Mouse (Mus musculus) limb, embryonic 11.5 days (tissue): ENCODE measurements at regions not wholly inside any gene's neighbourhood (a gene's known extent, or its start where the extent isn't known, plus 50 kb on each side); places are given as distances from the start of the nearest gene placed in this dataset.

Experiments
- ATAC-seq: fragments of 200-750 bp; cut with Nextera tagmentation; 2 replicates; pipeline ENCODE4 v1.8.0; 2017; ENCODE audit warnings: low read depth; ENCODE audit not compliant: insufficient number of reproducible peaks, low FRiP score, low TSS enrichment
- DNase-seq: peaks from one replicate; pipeline ENCODE4 v3.0.0-alpha.2; 2015; ENCODE audit warnings: low spot score
- H3K27ac ChIP-seq: fragments of 300-500 bp; sonication (generic); replicated peaks from 2 replicates; pipeline ENCODE4 v1.5.1; 2014; ENCODE audit warnings: low read depth, mild to moderate bottlenecking, low read length
- H3K27me3 ChIP-seq: fragments of 300-500 bp; sonication (generic); 2 replicates; pipeline ENCODE4 v1.6.1; 2014; ENCODE audit warnings: mild to moderate bottlenecking, low read length, mixed read lengths; ENCODE audit not compliant: control insufficient read depth, insufficient read depth
- H3K36me3 ChIP-seq: fragments of 300-500 bp; sonication (generic); 2 replicates; pipeline ENCODE4 v1.6.1; 2014; ENCODE audit warnings: mild to moderate bottlenecking, low read length, moderate library complexity, mixed read lengths; ENCODE audit not compliant: control insufficient read depth, insufficient read depth
- H3K4me1 ChIP-seq: fragments of 300-500 bp; sonication (generic); 2 replicates; pipeline ENCODE4 v1.6.1; 2014; ENCODE audit warnings: low read length, mixed read lengths; ENCODE audit not compliant: control insufficient read depth, insufficient read depth
- H3K4me2 ChIP-seq: fragments of 300-500 bp; sonication (generic); 2 replicates; pipeline ENCODE4 v1.6.1; 2014; ENCODE audit warnings: low read depth, mild to moderate bottlenecking, moderate library complexity; ENCODE audit not compliant: severe bottlenecking
- H3K4me3 ChIP-seq: fragments of 300-500 bp; sonication (generic); 2 replicates; pipeline ENCODE4 v1.5.1; 2014; ENCODE audit warnings: low read depth, low read length
- H3K9ac ChIP-seq: fragments of 300-500 bp; sonication (generic); 2 replicates; pipeline ENCODE4 v1.6.1; 2014; ENCODE audit warnings: mild to moderate bottlenecking, low read length
- H3K9me3 ChIP-seq: fragments of 300-500 bp; sonication (generic); 2 replicates; pipeline ENCODE4 v1.6.1; 2016; ENCODE audit warnings: low read length; ENCODE audit not compliant: control insufficient read depth
- WGBS: fragments of 180-500 bp; shearing (Covaris S2); extraction: QIAGEN DNeasy Blood & Tissue Kit; methylation state at CpG from one replicate; pipeline ENCODE4 v1.1.7; 2014; 5-methylcytosine and 5-hydroxymethylcytosine counted together

DNA sequence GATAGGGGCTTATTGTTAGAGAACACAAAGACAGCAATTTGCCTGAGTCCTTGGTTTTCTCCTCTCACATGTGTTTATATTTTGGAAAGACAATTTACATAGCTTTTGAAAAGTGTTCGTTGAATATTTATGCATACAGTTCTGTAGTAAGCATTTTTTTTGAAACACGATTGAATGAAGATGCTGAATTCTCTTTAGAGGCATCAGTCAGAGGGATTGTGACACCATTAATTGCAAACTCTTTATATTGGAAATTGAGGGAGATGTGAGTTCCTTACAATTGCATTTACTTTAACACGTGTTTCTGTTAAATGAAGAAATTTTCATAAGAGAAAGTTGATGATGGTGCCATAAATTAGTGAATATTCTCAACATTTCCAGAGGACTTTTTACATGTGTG lies 424.1 kb downstream of the Trib2 start:
- no peaks in the 10 kb centered on the region for H3K27me3 ChIP-seq
- H3K4me3 ChIP-seq: no peak overlapping the region
- WGBS: 86% methylated on average over 3 of the region's 3 CpGs
- H3K27ac ChIP-seq: no peak overlapping the region
- no peak overlapping the region for H3K4me2 ChIP-seq
- DNase-seq (no peak), ATAC-seq (no peak)
- no peaks in the 10 kb centered on the region for H3K36me3 ChIP-seq
- H3K4me1 ChIP-seq: no peaks in the 10 kb centered on the region
- H3K9me3 ChIP-seq: no peaks in the 10 kb centered on the region
- H3K9ac ChIP-seq: no peak overlapping the region

DNA sequence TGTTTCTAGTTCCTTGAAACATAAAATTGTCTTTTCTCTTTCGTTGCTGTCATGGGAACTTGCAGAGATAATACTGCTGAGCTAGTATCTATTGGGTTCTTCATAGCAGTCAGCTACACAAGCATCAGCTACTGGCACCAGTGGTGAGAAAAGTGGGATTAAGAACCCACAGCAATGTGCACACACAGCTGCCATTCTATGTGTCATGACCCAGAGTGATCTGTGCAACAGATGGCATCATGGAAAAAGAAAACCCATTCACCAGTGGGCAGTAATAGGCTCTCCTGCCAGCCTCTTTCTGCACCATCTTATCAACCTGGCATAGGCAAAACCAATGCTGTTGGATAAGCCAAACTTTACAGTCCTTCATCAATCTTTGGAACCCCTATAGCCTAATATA lies 428.1 kb downstream of the Trib2 start:
- H3K4me2 ChIP-seq: no peak overlapping the region
- no peaks in the 10 kb centered on the region for H3K36me3 ChIP-seq
- no peaks in the 10 kb centered on the region for H3K9me3 ChIP-seq
- ATAC-seq: no peak
- no peak for DNase-seq
- no peak overlapping the region for H3K27ac ChIP-seq
- no peak overlapping the region for H3K4me3 ChIP-seq
- 73% methylated on average over 1 of the region's 1 CpGs for whole genome bisulfite sequencing
- no peak overlapping the region for H3K9ac ChIP-seq
- H3K4me1 ChIP-seq: no peaks in the 10 kb centered on the region
- H3K27me3 ChIP-seq: no peaks in the 10 kb centered on the region

DNA sequence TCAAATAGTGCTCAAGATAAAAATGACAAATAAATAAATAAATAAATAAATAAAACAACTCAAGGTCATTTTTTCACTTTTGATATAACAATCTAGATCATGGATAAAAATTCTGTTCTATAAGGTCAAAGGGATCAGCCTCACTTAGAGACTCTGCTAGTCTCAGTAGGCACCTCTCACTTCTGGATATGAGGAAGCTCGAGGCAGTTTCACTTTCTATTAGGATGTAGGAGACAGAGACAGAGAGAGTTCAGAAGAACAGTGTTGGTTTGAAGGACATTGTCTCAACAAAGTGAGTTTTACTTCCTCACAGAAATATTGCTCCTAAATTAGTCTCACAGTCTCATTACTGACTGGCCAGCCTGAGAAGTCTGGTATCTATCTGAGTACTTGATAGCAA lies 458.9 kb downstream of the Trib2 start:
- no peaks in the 10 kb centered on the region for H3K27me3 ChIP-seq
- no peak overlapping the region for H3K4me2 ChIP-seq
- 93% methylated on average over 1 of the region's 1 CpGs for WGBS
- H3K4me1 ChIP-seq: no peaks in the 10 kb centered on the region
- no peaks in the 10 kb centered on the region for H3K36me3 ChIP-seq
- ATAC-seq (no peak), DNase-seq (no peak)
- no peak overlapping the region for H3K27ac ChIP-seq
- H3K9ac ChIP-seq: no peak overlapping the region
- no peaks in the 10 kb centered on the region for H3K9me3 ChIP-seq
- H3K4me3 ChIP-seq: no peak overlapping the region

DNA sequence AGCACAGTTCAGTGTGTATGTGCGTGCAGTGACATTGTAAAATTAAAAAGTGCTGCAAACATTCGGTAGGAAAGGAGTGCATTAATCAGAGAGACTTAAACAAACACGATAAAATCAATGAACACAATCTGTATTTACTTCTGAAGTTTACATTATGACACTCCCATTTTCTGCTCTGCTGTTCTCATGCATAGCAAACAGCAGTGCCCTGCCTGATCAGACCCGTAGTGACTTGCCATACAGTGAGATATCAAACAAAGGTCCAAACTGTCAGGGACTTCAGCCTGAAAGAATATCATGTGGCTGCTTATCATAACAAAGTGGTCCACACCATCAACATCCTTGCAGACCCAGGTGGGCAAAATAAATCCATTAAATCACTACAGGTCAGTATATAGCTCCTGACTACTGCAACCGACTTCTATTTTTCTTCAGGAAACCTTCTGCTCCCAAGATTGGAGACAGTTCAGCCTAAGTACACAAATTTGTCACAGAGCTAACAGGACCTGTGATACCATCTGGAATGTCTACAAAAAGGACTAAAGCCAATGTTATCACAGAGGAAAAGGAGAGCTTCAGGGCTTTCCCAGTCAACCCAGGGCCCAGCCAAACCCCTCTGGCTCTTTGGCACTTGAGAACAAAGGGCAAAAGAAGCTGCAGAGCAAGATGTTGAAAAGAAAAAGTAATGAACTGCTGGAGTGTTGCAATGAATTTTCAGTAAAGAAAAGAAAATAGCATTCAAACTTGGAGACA lies 495.8 kb downstream of the Trib2 start:
- DNase-seq: no peak
- Histone ChIP-seq H3K36me3 (no peaks in the 10 kb centered on the region), H3K27me3 (no peaks in the 10 kb centered on the region)

DNA sequence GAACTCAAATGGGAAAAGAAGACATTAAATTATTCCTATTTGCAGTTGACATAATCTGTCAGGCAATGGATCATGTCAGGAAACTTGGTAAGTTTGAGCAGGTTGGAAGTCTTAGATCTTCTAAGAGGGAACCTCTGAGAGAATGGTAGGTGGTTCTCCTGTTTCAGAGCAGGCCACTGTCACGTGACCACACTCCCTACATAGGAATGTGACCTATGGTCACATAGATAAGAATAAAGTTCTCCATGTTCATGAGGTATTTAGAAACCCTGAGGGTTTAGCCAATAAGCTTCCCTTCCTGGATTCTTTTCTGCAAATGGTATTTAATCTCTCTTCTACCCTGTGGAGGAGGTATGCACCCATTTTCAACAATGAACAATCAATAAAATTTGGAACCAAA lies 497.1 kb downstream of the Trib2 start:
- Histone ChIP-seq H3K36me3 (no peaks in the 10 kb centered on the region), H3K4me1 (no peaks in the 10 kb centered on the region), H3K9me3 (no peaks in the 10 kb centered on the region), H3K4me3 (no peak overlapping the region), H3K4me2 (no peak overlapping the region), H3K9ac (no peak overlapping the region), H3K27ac (no peak overlapping the region), H3K27me3 (no peaks in the 10 kb centered on the region)
- no peak for DNase-seq
- no peak for ATAC-seq
- WGBS: 57% methylated on average over 1 of the region's 1 CpGs

More for the DNA sequence above, 495.8 kb downstream of the Trib2 start:
- Histone ChIP-seq H3K9me3 (no peaks in the 10 kb centered on the region), H3K4me2 (no peak overlapping the region), H3K4me1 (no peaks in the 10 kb centered on the region), H3K9ac (no peak overlapping the region), H3K4me3 (no peak overlapping the region), H3K27ac (no peak overlapping the region)
- WGBS: 83% methylated on average over 5 of the region's 5 CpGs
- ATAC-seq: no peak

DNA sequence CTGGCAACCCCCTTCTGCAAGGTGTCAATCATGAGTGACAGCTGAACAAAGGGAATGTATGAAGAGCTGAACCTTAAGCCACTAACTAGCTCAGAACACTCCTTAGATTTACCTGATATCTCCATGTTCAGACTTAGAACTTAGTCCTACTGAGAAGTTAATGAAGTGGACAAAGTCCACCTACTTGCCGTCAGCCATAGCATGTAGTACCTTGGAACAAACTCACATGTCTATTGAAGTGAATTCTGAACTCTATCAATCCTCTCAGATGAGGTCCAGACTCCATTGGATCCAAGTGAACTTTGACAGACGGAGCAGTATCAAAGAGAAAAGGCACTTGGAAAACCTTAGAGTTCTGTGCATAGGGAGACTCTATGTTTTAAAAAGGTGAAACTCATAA lies 521.8 kb downstream of the Trib2 start:
- 95% methylated on average over 2 of the region's 2 CpGs for WGBS
- ATAC-seq (no peak), DNase-seq (no peak)
- Histone ChIP-seq H3K27me3 (no peaks in the 10 kb centered on the region), H3K9me3 (no peaks in the 10 kb centered on the region), H3K4me3 (no peak overlapping the region), H3K36me3 (no peaks in the 10 kb centered on the region), H3K27ac (no peak overlapping the region), H3K9ac (no peak overlapping the region), H3K4me1 (no peaks in the 10 kb centered on the region), H3K4me2 (no peak overlapping the region)

DNA sequence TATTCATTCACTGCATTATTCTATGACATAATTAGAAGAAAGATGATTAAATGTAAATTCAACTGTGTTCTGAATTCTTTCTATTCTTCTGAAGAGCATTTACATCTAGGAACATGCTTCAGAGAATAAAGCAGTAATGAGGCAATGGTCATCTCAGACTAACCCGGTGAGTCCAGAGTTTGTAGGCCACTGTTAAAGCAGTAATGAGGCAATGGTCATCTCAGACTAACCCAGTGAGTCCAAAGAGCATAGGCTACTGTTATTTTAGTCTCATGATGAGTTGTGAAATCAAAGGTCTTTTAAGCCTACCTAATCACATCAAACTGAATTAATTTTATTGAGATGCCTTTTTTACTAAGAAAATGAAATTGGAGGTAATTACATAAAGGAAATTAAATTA lies 554.6 kb downstream of the Trib2 start:
- no peak overlapping the region for H3K4me3 ChIP-seq
- DNase-seq (no peak), ATAC-seq (no peak)
- 91% methylated on average over 1 of the region's 1 CpGs for WGBS
- no peaks in the 10 kb centered on the region for H3K4me1 ChIP-seq
- H3K27me3 ChIP-seq: no peaks in the 10 kb centered on the region
- no peaks in the 10 kb centered on the region for H3K36me3 ChIP-seq
- H3K9ac ChIP-seq: no peak overlapping the region
- no peak overlapping the region for H3K27ac ChIP-seq
- no peaks in the 10 kb centered on the region for H3K9me3 ChIP-seq
- no peak overlapping the region for H3K4me2 ChIP-seq

DNA sequence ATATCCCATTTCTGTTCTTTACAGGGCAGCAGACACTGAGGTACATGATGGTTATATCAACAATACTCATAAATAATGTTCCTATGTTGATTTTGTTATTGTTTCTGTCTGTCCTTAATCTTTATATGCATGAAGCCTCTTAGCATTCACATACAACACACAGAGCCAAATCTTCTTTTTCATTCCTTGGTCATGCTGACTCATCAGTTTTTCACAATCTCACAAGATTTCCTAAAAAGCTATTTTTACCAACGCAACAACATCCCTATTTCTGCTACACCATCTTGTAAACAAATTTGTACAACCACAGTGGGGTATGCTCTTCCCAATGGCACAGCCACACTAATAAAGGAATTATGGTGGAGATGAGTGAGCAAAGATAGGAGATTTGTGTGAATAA lies 555.1 kb downstream of the Trib2 start:
- no peak overlapping the region for H3K4me2 ChIP-seq
- WGBS: 80% methylated on average over 1 of the region's 1 CpGs
- ATAC-seq: no peak
- H3K9ac ChIP-seq: no peak overlapping the region
- H3K36me3 ChIP-seq: no peaks in the 10 kb centered on the region
- no peak overlapping the region for H3K27ac ChIP-seq
- H3K9me3 ChIP-seq: no peaks in the 10 kb centered on the region
- DNase-seq: no peak
- H3K4me1 ChIP-seq: no peaks in the 10 kb centered on the region
- no peak overlapping the region for H3K4me3 ChIP-seq
- H3K27me3 ChIP-seq: no peaks in the 10 kb centered on the region

DNA sequence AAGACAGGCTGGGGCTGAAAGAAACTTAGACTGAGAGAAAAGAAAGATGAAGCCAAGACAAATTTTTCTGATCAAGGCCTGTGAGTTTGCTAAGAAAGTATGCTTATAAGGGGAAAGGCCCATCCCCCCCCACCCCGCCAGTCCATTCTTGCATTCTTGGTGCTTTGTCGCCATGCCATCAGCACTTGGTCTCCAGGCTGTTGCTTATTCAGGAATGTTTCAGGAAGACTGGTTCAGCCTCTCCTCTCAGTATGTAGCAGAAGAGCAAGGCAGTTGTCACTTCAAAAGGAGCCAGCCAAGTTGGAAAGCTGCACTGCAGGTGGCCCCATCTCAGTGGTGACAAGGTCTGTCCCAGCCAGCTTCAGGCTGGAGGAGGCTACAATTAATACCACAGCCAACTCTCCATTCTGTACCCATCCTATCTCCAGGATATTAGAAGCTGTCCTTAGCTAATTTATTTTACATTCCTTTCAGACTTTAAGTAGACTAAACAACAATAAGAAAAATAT lies 555.8 kb downstream of the Trib2 start:
- ATAC-seq (no peak), DNase-seq (no peak)
- 65% methylated on average over 2 of the region's 2 CpGs for WGBS
- no peaks in the 10 kb centered on the region for H3K4me1 ChIP-seq
- no peaks in the 10 kb centered on the region for H3K27me3 ChIP-seq
- no peak overlapping the region for H3K4me3 ChIP-seq
- H3K36me3 ChIP-seq: no peaks in the 10 kb centered on the region
- H3K27ac ChIP-seq: no peak overlapping the region
- no peak overlapping the region for H3K9ac ChIP-seq
- H3K4me2 ChIP-seq: no peak overlapping the region
- no peaks in the 10 kb centered on the region for H3K9me3 ChIP-seq
